Mouse (Mus musculus): ENCODE data around the gene Mss51. TPM values are rescaled to one million over a fixed set of nuclear protein-coding genes. Genes with fewer than 3 reads are reported as not detected.

Gene Mss51
- polyA plus RNA-seq, 1 experiment from 2014 or later = 0.39 TPM

DNA sequence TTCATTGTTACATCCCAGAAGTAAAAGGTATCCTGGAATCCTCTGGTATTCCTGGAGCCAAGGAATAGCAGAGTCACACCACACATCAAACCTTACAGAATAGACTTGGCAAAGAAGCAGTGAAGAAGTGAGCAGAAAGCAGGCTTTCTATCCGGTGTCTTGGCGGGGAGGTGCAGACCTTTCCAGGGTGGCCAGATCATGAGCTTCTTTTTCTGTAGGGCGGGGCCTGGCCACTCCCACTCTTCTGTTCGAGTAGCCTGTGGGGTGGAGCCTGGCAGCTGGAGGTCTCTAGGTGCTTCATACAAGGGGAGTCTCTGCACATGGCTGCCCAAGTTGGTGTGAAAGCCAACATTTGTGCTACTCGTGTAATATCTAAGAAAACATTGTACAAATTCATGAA lies 15.5 kb downstream of the Mss51 start:
- Histone ChIP-seq H3K27me3 (replicated peaks) (no peaks in the 10 kb centered on the region), H3K4me1 (peaks cover 9% of the 10 kb centered on the region), H3K27ac (no peak overlapping the region), H3K4me2 (no peak overlapping the region), H3K4me3 (no peak overlapping the region), H3K9ac (no peak overlapping the region), H3K36me3 (replicated peaks) (0 out of 2 replicates have a peak, but pooled peaks cover 5% of the 10 kb centered on the region), H3K9me3 (no peaks in the 10 kb centered on the region)
- ATAC-seq (replicated peaks) = no peak
- WGBS = 29% methylated on average over 5 of the region's 5 CpGs

DNA sequence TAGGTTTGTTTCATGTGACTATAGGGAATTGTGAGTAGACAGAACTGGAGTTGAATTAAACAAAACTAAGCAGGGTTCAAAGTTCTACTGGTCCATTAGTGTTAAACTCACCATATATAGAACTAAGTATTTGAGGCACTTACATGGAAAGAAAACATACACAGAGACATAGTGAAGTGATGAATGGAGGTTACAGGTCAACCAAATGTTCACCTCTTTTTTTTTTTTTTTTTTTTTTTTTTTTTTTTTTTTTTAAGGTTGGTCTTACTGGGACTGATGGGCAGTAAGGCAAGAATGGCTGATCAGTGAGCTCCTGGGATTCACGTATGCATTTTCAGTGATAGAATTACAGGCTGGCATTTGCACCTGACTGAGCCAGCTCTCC lies 16.5 kb downstream of the Mss51 start:
- Histone ChIP-seq H3K36me3 (replicated peaks) (0 out of 2 replicates have a peak, but pooled peaks cover 5% of the 10 kb centered on the region), H3K27me3 (replicated peaks) (no peaks in the 10 kb centered on the region), H3K27ac (no peak overlapping the region), H3K9me3 (no peaks in the 10 kb centered on the region), H3K4me1 (peaks cover 9% of the 10 kb centered on the region), H3K4me2 (peak overlapping the region; percentile 73), H3K9ac (peak overlapping the region; percentile 46; the same call in 1 of the 2 replicates), H3K4me3 (peak overlapping the region; percentile 57)
- no peak for ATAC-seq (replicated peaks)
- 52% methylated on average over 1 of the region's 1 CpGs for WGBS

DNA sequence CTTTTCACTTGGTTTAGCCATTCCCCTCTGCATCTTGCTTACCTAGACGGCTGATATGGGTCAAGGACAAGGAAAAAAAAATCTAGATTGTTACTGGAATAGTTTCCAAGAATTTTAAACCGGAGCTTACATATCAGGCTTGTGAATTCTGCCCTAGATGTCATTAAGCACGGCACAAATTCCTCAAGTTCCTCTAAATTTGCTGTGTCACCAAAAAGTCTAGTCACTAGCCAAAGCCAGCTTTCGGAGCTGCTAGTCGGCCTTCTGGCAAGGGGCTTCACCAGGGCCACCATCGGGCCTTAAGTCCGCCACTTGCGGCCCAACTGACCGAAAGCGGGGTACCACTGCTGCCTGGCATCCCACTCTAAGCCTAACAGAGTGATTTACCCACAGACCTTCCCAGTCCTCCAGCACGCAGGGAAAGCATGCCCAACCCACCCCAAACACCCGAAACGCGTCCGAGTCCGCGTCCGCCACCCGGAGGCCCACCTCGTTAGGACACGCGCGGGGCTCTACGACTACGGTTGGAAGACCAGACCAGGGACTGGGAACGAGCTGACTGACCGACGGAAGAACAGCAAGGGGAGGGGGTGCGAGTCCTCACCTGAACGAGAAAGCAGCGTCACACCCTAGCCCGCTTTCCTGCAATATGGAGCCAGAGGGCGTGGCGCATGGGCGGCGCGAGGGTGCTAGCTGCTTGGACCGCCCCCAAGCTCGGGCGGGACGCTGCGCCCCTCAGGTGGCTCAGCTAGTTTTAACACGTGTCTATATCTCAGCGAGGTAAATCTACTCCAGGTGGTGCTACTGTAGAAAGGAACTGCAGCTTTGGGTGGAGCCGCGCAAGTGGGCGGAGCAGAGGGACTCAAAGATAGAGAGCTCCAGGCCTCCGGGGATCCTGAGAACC lies 17.2 kb downstream of the Mss51 start, which contains the start of gene Anxa7:
Gene Anxa7, minus strand, starts transcription at position 843 of the 904 bp plus-strand sequence.
- H3K4me2 ChIP-seq = peak within 1 kb of the TSS; percentile 73
- no peaks in the 10 kb centered on the region for H3K9me3 ChIP-seq
- ATAC-seq (replicated peaks) = peak; percentile 86
- peak within 1 kb of the TSS; percentile 57 for H3K4me3 ChIP-seq
- H3K9ac ChIP-seq = peak within 1 kb of the TSS; percentile 46
- WGBS = 2% methylated on average over 48 of the region's 48 CpGs
- H3K27ac ChIP-seq = no peak within 1 kb of the TSS
- peaks cover 9% of the 10 kb centered on the region for H3K4me1 ChIP-seq
- no peaks in the 10 kb centered on the region for H3K36me3 ChIP-seq (replicated peaks)
- no peaks in the 10 kb centered on the region for H3K27me3 ChIP-seq (replicated peaks)

DNA sequence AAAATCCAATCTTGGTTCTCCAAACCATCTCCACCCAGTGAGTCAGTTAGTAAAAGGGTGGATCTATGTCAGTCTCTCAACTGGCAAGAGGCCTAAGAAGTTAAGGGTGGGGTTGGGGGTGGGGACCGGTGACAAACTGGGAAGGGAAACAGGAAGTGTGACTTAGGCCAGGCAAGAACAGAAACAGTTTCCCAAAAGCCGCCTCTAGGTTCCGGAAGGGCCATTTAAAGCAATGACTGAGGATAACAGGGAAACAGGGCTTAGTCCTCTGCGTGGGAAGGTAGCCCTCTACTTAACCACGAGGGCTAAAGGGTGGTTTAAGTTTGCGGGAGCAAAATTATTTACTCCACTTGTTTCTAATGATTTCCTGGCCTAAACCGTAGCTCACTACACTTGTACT lies 17.9 kb downstream of the Mss51 start:
- Histone ChIP-seq H3K27ac (no peak overlapping the region), H3K4me3 (peak overlapping the region; percentile 57), H3K4me2 (peak overlapping the region; percentile 73), H3K36me3 (replicated peaks) (no peaks in the 10 kb centered on the region), H3K9me3 (no peaks in the 10 kb centered on the region), H3K9ac (peak overlapping the region; percentile 46; the same call in 1 of the 2 replicates), H3K4me1 (peaks cover 9% of the 10 kb centered on the region), H3K27me3 (replicated peaks) (no peaks in the 10 kb centered on the region)
- no peak for ATAC-seq (replicated peaks)
- 35% methylated on average over 7 of the region's 7 CpGs for WGBS

DNA sequence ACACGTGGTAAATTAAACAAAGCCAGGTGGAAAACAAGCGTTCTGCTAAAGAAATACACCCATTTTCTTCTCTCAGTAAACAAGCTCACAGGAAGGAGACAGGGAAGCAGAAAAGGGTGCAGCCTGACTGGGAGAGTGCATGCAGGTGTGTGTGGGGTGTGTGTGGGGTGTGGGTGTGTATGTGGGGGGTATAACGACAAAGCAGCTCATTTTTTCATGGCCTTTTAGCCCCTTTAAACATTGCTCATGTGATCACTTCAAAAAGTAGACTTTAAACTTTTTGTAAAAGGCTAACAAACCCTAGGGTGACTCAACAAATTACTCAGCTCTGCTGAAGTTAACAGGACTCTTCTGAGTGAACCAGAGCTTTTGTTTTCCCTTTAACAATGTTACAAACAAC lies 18.3 kb downstream of the Mss51 start:
- H3K4me3 ChIP-seq = no peak overlapping the region
- no peak overlapping the region for H3K4me2 ChIP-seq

GRCm38 (mm10) chr14:20477261-20478025 lies 19.3 kb downstream of the Mss51 start:
- Histone ChIP-seq H3K9me3 (no peaks in the 10 kb centered on the region), H3K9ac (no peak overlapping the region), H3K27me3 (replicated peaks) (no peaks in the 10 kb centered on the region), H3K4me3 (no peak overlapping the region), H3K27ac (no peak overlapping the region), H3K36me3 (replicated peaks) (no peaks in the 10 kb centered on the region), H3K4me1 (peaks cover 9% of the 10 kb centered on the region), H3K4me2 (no peak overlapping the region)
- WGBS = 45% methylated on average over 4 of the region's 4 CpGs
- ATAC-seq (replicated peaks) = no peak

More for the DNA sequence above, 18.3 kb downstream of the Mss51 start:
- Histone ChIP-seq H3K9me3 (no peaks in the 10 kb centered on the region), H3K36me3 (replicated peaks) (no peaks in the 10 kb centered on the region), H3K9ac (no peak overlapping the region), H3K4me1 (peaks cover 9% of the 10 kb centered on the region), H3K27me3 (replicated peaks) (no peaks in the 10 kb centered on the region), H3K27ac (no peak overlapping the region)
- WGBS = 64% methylated on average over 3 of the region's 3 CpGs
- no peak for ATAC-seq (replicated peaks)

DNA sequence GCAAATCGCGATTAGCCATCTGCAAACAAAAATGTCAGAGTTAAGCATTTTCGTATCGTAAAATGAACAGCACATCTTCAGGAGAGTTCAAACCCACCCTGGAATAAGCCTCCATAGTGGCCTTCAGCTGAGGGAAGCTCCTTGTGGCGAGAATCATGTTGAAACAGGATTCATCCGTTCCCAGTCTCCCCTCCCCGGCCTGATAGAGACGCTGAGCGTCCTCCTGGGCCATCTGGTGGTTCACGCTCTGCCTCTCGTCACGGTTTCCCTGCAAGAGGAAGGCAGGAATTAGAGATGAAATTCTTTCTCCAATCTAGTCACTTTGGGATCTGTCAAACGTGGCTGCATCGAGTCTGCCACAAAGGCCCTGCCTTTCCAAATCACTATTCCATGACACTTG lies 36.5 kb downstream of the Mss51 start:
- H3K27ac ChIP-seq = no peak overlapping the region
- no peaks in the 10 kb centered on the region for H3K9me3 ChIP-seq
- no peak overlapping the region for H3K4me2 ChIP-seq
- no peak overlapping the region for H3K4me3 ChIP-seq
- WGBS = 85% methylated on average over 14 of the region's 14 CpGs
- no peak overlapping the region for H3K9ac ChIP-seq
- no peak for ATAC-seq (replicated peaks)
- no peaks in the 10 kb centered on the region for H3K4me1 ChIP-seq
- H3K36me3 ChIP-seq (replicated peaks) = no peaks in the 10 kb centered on the region
- no peaks in the 10 kb centered on the region for H3K27me3 ChIP-seq (replicated peaks)

GRCm38 (mm10) chr14:20458378-20458777 lies 38.3 kb downstream of the Mss51 start:
- Histone ChIP-seq H3K9ac (no peak overlapping the region), H3K36me3 (replicated peaks) (no peaks in the 10 kb centered on the region), H3K4me1 (no peaks in the 10 kb centered on the region), H3K4me3 (no peak overlapping the region), H3K27me3 (replicated peaks) (no peaks in the 10 kb centered on the region), H3K9me3 (no peaks in the 10 kb centered on the region), H3K27ac (no peak overlapping the region), H3K4me2 (no peak overlapping the region)
- ATAC-seq (replicated peaks) = no peak
- WGBS = 95% methylated on average over 9 of the region's 9 CpGs

GRCm38 (mm10) chr14:20452929-20453328 lies 43.8 kb downstream of the Mss51 start:
- H3K4me1 ChIP-seq = 0 out of 2 replicates have a peak, but pooled peaks cover 10% of the 10 kb centered on the region
- no peak overlapping the region for H3K27ac ChIP-seq
- ATAC-seq (replicated peaks) = no peak
- 95% methylated on average over 5 of the region's 5 CpGs for WGBS
- H3K4me2 ChIP-seq = no peak overlapping the region
- no peak overlapping the region for H3K9ac ChIP-seq
- no peaks in the 10 kb centered on the region for H3K9me3 ChIP-seq
- no peak overlapping the region for H3K4me3 ChIP-seq
- H3K36me3 ChIP-seq (replicated peaks) = no peaks in the 10 kb centered on the region
- H3K27me3 ChIP-seq (replicated peaks) = no peaks in the 10 kb centered on the region

GRCm38 (mm10) chr14:20451765-20452331 lies 44.9 kb downstream of the Mss51 start, which contains the start of gene Cfap70:
Gene Cfap70, minus strand, starts transcription at chr14:20452226.
- WGBS = 2% methylated on average over 15 of the region's 15 CpGs
- ATAC-seq (replicated peaks) = peak; percentile 82
- no peaks in the 10 kb centered on the region for H3K9me3 ChIP-seq
- no peaks in the 10 kb centered on the region for H3K36me3 ChIP-seq (replicated peaks)
- H3K4me2 ChIP-seq = peak within 1 kb of the TSS; percentile 67
- peak within 1 kb of the TSS; percentile 37 for H3K9ac ChIP-seq
- 0 out of 2 replicates have a peak, but pooled peaks cover 10% of the 10 kb centered on the region for H3K4me1 ChIP-seq
- peak within 1 kb of the TSS; percentile 54; the same call in 1 of the 2 replicates for H3K27ac ChIP-seq
- no peaks in the 10 kb centered on the region for H3K27me3 ChIP-seq (replicated peaks)
- H3K4me3 ChIP-seq = peak within 1 kb of the TSS; percentile 43

DNA sequence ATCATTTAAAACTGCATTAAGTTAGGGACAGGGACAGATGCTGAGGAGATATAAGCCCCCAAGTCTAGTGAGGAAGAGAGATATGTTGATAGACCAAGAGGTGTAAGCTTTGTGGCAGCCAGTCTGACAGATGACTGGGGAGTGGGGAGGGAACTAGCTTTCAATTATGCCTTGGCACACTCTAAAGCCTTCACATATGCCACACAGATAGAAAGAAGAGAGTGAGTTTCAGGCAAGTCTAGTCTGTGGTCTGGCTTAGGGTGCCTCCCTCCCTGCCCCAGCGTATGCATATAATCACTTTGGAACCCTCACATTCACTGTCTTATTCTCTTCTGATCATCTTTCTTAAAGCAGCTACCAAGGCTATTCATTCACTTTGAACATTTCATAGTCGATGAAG lies 45.4 kb downstream of the Mss51 start:
- H3K9ac ChIP-seq = peak overlapping the region; percentile 37; the same call in 1 of the 2 replicates
- no peaks in the 10 kb centered on the region for H3K36me3 ChIP-seq (replicated peaks)
- H3K4me1 ChIP-seq = 0 out of 2 replicates have a peak, but pooled peaks cover 10% of the 10 kb centered on the region
- ATAC-seq (replicated peaks) = 0 out of 2 replicates have a peak, but pooled peaks have one; percentile 35
- peak overlapping the region; percentile 43 for H3K4me3 ChIP-seq
- no peaks in the 10 kb centered on the region for H3K27me3 ChIP-seq (replicated peaks)
- WGBS = 8% methylated on average over 2 of the region's 2 CpGs
- H3K9me3 ChIP-seq = no peaks in the 10 kb centered on the region
- H3K27ac ChIP-seq = no peak overlapping the region
- H3K4me2 ChIP-seq = peak overlapping the region; percentile 67

DNA sequence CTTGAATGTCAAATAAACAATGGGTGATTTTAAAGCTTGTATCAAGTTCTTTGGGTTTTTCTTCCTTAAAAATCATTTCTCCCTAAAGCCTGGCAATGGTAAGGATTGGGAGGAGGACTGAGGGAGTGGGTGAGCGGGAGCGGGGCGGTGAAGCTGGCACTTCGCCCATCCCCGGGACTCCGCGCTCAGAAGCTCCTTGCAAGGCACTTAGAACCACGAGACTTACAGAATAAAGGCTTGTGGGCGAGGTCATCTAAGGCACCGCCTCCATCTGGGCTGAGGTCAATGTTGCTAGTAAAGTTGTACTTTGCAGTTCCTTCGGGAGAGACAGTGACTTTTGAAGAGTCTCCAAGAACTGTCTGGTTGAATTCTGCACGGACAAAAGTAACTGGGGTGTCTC lies 49.5 kb downstream of the Mss51 start:
- H3K27ac ChIP-seq = no peak overlapping the region
- H3K4me3 ChIP-seq = no peak overlapping the region
- no peak overlapping the region for H3K9ac ChIP-seq
- no peaks in the 10 kb centered on the region for H3K36me3 ChIP-seq (replicated peaks)
- no peak overlapping the region for H3K4me2 ChIP-seq
- H3K27me3 ChIP-seq (replicated peaks) = no peaks in the 10 kb centered on the region
- 61% methylated on average over 12 of the region's 12 CpGs for WGBS
- ATAC-seq (replicated peaks) = no peak
- H3K9me3 ChIP-seq = no peaks in the 10 kb centered on the region
- H3K4me1 ChIP-seq = 0 out of 2 replicates have a peak, but pooled peaks cover 10% of the 10 kb centered on the region

Data from midbrain, embryonic 15.5 days (tissue).